Mouse (Mus musculus) stomach, embryonic 15.5 days (tissue): Measurements from ENCODE around the gene Pet117. TPM values are rescaled to one million over a fixed set of nuclear protein-coding genes. Genes with fewer than 3 reads are reported as not detected.

Experiments used
- ATAC-seq: fragments of 200-750 bp; cut with Nextera tagmentation; 2 replicates; pipeline ENCODE4 v1.8.0; 2017; ENCODE audit warnings: low read depth, moderate number of reproducible peaks, moderate TSS enrichment; ENCODE audit not compliant: insufficient read depth, low FRiP score
- H3K27ac ChIP-seq: fragments of 300-500 bp; sonication (generic); 2 replicates; pipeline ENCODE4 v1.5.1; 2015; ENCODE audit warnings: mild to moderate bottlenecking, inconsistent platforms
- H3K27me3 ChIP-seq: fragments of 300-500 bp; sonication (generic); replicated peaks from 2 replicates; pipeline ENCODE4 v1.6.1; 2015; ENCODE audit warnings: inconsistent platforms
- H3K36me3 ChIP-seq: fragments of 300-500 bp; sonication (generic); 2 replicates; pipeline ENCODE4 v1.6.1; 2015; ENCODE audit warnings: inconsistent platforms
- H3K4me1 ChIP-seq: fragments of 300-500 bp; sonication (generic); 2 replicates; pipeline ENCODE4 v1.6.1; 2015; ENCODE audit warnings: inconsistent platforms
- H3K4me2 ChIP-seq: fragments of 300-500 bp; sonication (generic); 2 replicates; pipeline ENCODE4 v1.6.1; 2015; ENCODE audit warnings: mild to moderate bottlenecking, inconsistent platforms
- H3K4me3 ChIP-seq: fragments of 300-500 bp; sonication (generic); replicated peaks from 2 replicates; pipeline ENCODE4 v1.5.1; 2015; ENCODE audit warnings: inconsistent platforms
- H3K9ac ChIP-seq: fragments of 300-500 bp; sonication (generic); 2 replicates; pipeline ENCODE4 v1.6.1; 2015; ENCODE audit warnings: inconsistent platforms
- H3K9me3 ChIP-seq: fragments of 300-500 bp; sonication (generic); 2 replicates; pipeline ENCODE4 v1.6.1; 2016; ENCODE audit warnings: inconsistent platforms
- WGBS: fragments of 180-500 bp; shearing (Covaris S2); methylation state at CpG from one replicate; pipeline ENCODE4 v1.1.7; 2015; 5-methylcytosine and 5-hydroxymethylcytosine counted together
- polyA plus RNA-seq: library from polyadenylated mRNA; unstranded; fragments of >200 nt; fragmentation: Nextera tagmentation; extraction: Ambion mirVana; gene quantifications from 2 replicates; pipeline ENCODE4 v1.2.1, GENCODE M21; 2015

Gene Pet117
- polyA plus RNA-seq: 0.84 and 6.1 TPM in 2 replicates

GRCm38 (mm10) chr2:144368400-144369019, at the start of gene Pet117, which contains the start of gene Kat14:
Gene Pet117 (plus strand): TSS chr2:144368996.
Gene Kat14 (plus strand): TSS chr2:144368983.
- Histone ChIP-seq H3K9ac (peak within 1 kb of the TSS; percentile 78), H3K4me3 (peak within 1 kb of the TSS; percentile 86), H3K27me3 (no peaks in the 10 kb centered on the region), H3K27ac (peak within 1 kb of the TSS; percentile 96), H3K36me3 (0 out of 2 replicates have a peak, but pooled peaks cover 3% of the 10 kb centered on the region), H3K4me1 (no peaks in the 10 kb centered on the region), H3K9me3 (no peaks in the 10 kb centered on the region), H3K4me2 (peak within 1 kb of the TSS; percentile 69)
- peak; percentile 98 for ATAC-seq
- 7% methylated on average over 27 of the region's 38 CpGs for WGBS

GRCm38 (mm10) chr2:144324218-144324617, 44.6 kb upstream of the Pet117 start:
- no peak overlapping the region for H3K27ac ChIP-seq
- no peaks in the 10 kb centered on the region for H3K9me3 ChIP-seq
- H3K4me1 ChIP-seq: no peaks in the 10 kb centered on the region
- H3K36me3 ChIP-seq: no peaks in the 10 kb centered on the region
- WGBS: 58% methylated on average over 3 of the region's 3 CpGs
- no peak overlapping the region for H3K4me3 ChIP-seq
- no peak overlapping the region for H3K9ac ChIP-seq
- H3K4me2 ChIP-seq: no peak overlapping the region
- ATAC-seq: no peak
- 0 out of 2 replicates have a peak, but pooled peaks cover 5% of the 10 kb centered on the region for H3K27me3 ChIP-seq

DNA sequence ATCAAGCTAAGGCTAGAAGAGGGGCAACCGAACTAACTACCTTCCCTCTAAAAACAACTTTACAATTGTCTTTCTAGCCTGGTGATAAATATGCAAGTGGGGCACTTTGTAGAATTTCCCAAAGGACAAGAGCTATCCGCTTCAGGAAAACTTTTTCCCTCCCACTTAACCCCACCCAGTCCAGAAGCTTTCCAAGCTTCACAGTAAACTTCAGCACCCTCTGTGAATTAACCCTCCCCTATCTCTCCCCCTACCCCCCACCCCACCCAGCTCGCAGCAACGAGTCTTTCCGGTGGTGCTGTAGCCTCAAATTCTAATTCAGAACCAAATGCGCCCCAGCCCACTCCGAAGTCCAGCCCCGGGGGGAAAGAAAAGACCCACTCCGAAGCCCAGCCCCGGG, 39.3 kb upstream of the Pet117 start:
- H3K4me3 ChIP-seq: peak overlapping the region; percentile 54; the same call in 1 of the 2 replicates
- no peak for ATAC-seq

GRCm38 (mm10) chr2:144329937-144330336, 38.9 kb upstream of the Pet117 start:
- no peak overlapping the region for H3K9ac ChIP-seq
- H3K9me3 ChIP-seq: no peaks in the 10 kb centered on the region

More for the DNA sequence above, 39.3 kb upstream of the Pet117 start:
- WGBS: under 1% methylated on average over 10 of the region's 10 CpGs
- Histone ChIP-seq H3K36me3 (no peaks in the 10 kb centered on the region), H3K27me3 (peaks cover 45% of the 10 kb centered on the region), H3K4me1 (peaks cover 27% of the 10 kb centered on the region), H3K9ac (no peak overlapping the region), H3K9me3 (no peaks in the 10 kb centered on the region), H3K4me2 (peak overlapping the region; percentile 98), H3K27ac (no peak overlapping the region)

DNA sequence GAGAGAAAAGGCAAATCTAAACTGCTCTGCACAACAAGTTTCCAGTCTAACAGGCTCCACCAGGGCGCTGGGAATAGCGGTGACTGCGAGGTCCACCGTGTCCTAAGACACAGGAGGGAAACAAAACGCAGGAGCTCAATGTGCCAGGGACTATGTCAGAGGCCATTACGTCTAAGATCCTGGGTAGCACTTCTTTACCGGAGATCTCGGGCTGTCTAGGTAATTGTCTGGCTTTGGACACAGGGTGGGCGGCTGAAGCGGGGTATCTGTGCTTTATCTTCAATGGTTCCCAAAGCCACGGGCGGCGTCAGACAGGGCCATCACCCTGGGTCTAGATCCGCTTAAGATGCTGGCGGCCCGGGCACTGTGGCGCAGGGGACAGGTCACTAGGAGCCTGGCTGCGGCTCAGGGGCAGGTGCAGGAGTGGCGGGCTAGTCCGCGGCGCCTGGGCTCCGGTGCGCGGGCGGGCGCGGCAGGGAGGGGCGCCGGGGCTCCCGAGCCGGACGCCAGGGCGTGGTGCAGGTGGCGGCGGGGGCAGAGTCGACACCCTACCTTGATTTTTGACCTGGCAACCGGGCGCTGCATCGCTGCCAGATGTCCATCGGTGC, 38.3 kb upstream of the Pet117 start:
- peak; percentile 43; the same call in 1 of the 2 replicates for ATAC-seq
- Histone ChIP-seq H3K9ac (peak overlapping the region; percentile 26), H3K36me3 (no peaks in the 10 kb centered on the region), H3K4me3 (peak overlapping the region; percentile 54), H3K4me1 (peaks cover 27% of the 10 kb centered on the region), H3K9me3 (no peaks in the 10 kb centered on the region), H3K27ac (peak overlapping the region; percentile 57; the same call in 1 of the 2 replicates), H3K27me3 (peaks cover 48% of the 10 kb centered on the region), H3K4me2 (peak overlapping the region; percentile 98)
- 1% methylated on average over 39 of the region's 41 CpGs for WGBS

More at GRCm38 (mm10) chr2:144329937-144330336, 38.9 kb upstream of the Pet117 start:
- Histone ChIP-seq H3K27ac (no peak overlapping the region), H3K36me3 (no peaks in the 10 kb centered on the region), H3K4me2 (peak overlapping the region; percentile 98), H3K27me3 (peaks cover 45% of the 10 kb centered on the region), H3K4me1 (peaks cover 27% of the 10 kb centered on the region), H3K4me3 (peak overlapping the region; percentile 54)
- 4% methylated on average over 10 of the region's 10 CpGs for WGBS
- ATAC-seq: no peak

- peaks cover 48% of the 10 kb centered on the region for H3K27me3 ChIP-seq
- H3K9ac ChIP-seq: peak overlapping the region; percentile 26
- H3K4me3 ChIP-seq: peak overlapping the region; percentile 54
- WGBS: under 1% methylated on average over 50 of the region's 50 CpGs
- peak overlapping the region; percentile 98 for H3K4me2 ChIP-seq
- peaks cover 27% of the 10 kb centered on the region for H3K4me1 ChIP-seq
- no peaks in the 10 kb centered on the region for H3K36me3 ChIP-seq
- no peaks in the 10 kb centered on the region for H3K9me3 ChIP-seq
- ATAC-seq: peak; percentile 47
- peak overlapping the region; percentile 57 for H3K27ac ChIP-seq
Observed at GRCm38 (mm10) chr2:144330960-144331371, 37.8 kb upstream of the Pet117 start.

GRCm38 (mm10) chr2:144331401-144332302, 37.1 kb upstream of the Pet117 start, which contains the start of gene Ovol2:
Gene Ovol2 (minus strand): TSS chr2:144332146.
- Histone ChIP-seq H3K36me3 (no peaks in the 10 kb centered on the region), H3K4me2 (peak within 1 kb of the TSS; percentile 98), H3K27ac (peak within 1 kb of the TSS; percentile 57), H3K9me3 (no peaks in the 10 kb centered on the region), H3K4me3 (peak within 1 kb of the TSS; percentile 54), H3K27me3 (peaks cover 48% of the 10 kb centered on the region), H3K9ac (peak within 1 kb of the TSS; percentile 26; the same call in 1 of the 2 replicates), H3K4me1 (peaks cover 27% of the 10 kb centered on the region)
- peak; percentile 75; the same call in 1 of the 2 replicates for ATAC-seq
- WGBS: under 1% methylated on average over 62 of the region's 62 CpGs

DNA sequence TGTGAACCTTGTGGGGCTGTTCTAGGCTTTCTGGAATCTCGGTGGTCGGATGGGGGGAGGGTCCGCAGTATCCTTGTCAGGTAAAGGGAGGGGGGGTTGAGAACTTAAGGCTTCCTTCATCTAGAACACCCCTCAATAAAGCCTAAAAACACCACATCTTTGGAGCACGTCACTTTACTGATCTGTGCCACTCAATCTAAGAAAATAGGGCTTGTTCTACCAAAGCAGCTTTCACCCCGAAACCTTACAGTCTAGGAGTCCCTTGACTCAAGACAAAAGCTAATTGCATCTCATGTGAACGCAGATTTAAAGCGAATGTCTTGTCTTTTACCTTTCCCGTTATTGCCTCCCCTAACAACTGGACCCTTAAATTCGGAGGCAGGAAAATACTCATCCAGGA, 36.3 kb upstream of the Pet117 start:
- peaks cover 48% of the 10 kb centered on the region for H3K27me3 ChIP-seq
- no peaks in the 10 kb centered on the region for H3K36me3 ChIP-seq
- H3K27ac ChIP-seq: no peak overlapping the region
- H3K4me1 ChIP-seq: peaks cover 27% of the 10 kb centered on the region
- no peak overlapping the region for H3K9ac ChIP-seq
- H3K4me3 ChIP-seq: peak overlapping the region; percentile 54
- no peak for ATAC-seq
- H3K4me2 ChIP-seq: peak overlapping the region; percentile 98
- WGBS: 8% methylated on average over 9 of the region's 9 CpGs
- no peaks in the 10 kb centered on the region for H3K9me3 ChIP-seq

- Histone ChIP-seq H3K27ac (no peak overlapping the region), H3K4me2 (peak overlapping the region; percentile 98), H3K4me1 (peaks cover 27% of the 10 kb centered on the region), H3K9me3 (no peaks in the 10 kb centered on the region), H3K9ac (no peak overlapping the region), H3K36me3 (no peaks in the 10 kb centered on the region), H3K27me3 (peaks cover 48% of the 10 kb centered on the region), H3K4me3 (peak overlapping the region; percentile 54)
- WGBS: 9% methylated on average over 28 of the region's 28 CpGs
- ATAC-seq: no peak
Observed at GRCm38 (mm10) chr2:144333138-144333842, 35.5 kb upstream of the Pet117 start.

DNA sequence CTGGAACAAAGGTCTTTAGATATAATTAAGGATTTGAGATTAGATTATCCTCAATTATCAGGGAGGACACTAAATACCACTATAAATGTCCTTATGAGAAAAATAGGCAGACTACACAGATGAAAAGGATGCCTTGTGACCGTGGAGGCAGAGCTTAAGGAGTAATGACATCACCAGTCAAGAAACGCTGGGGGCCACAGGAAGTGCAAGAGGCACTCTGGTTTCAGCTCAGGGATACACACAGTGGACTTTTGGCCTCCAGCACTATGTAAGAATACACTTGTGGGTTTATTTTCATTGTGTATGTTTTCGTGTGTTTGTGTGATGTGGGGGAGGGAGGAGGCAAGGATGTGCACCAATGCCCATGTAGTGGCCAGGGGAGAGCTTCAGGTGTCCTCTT, 31.6 kb upstream of the Pet117 start:
- no peak for ATAC-seq
- Histone ChIP-seq H3K9me3 (no peaks in the 10 kb centered on the region), H3K4me2 (no peak overlapping the region), H3K4me3 (no peak overlapping the region), H3K27me3 (peaks cover 15% of the 10 kb centered on the region; the same call in 1 of the 2 replicates), H3K9ac (no peak overlapping the region), H3K4me1 (peaks cover 8% of the 10 kb centered on the region; the same call in 1 of the 2 replicates), H3K36me3 (no peaks in the 10 kb centered on the region), H3K27ac (no peak overlapping the region)
- 52% methylated on average over 3 of the region's 3 CpGs for WGBS

- no peak overlapping the region for H3K27ac ChIP-seq
- H3K9me3 ChIP-seq: no peaks in the 10 kb centered on the region
- no peaks in the 10 kb centered on the region for H3K36me3 ChIP-seq
- no peak for ATAC-seq
- no peak overlapping the region for H3K4me3 ChIP-seq
- H3K4me1 ChIP-seq: peaks cover 8% of the 10 kb centered on the region; the same call in 1 of the 2 replicates
- H3K9ac ChIP-seq: no peak overlapping the region
- no peak overlapping the region for H3K4me2 ChIP-seq
- H3K27me3 ChIP-seq: peaks cover 13% of the 10 kb centered on the region; the same call in 1 of the 2 replicates
- WGBS: 70% methylated on average over 7 of the region's 8 CpGs
Observed at GRCm38 (mm10) chr2:144337701-144338100, 31.1 kb upstream of the Pet117 start.
